Mouse (Mus musculus): Measurements from ENCODE around the gene Psenen.

DNA sequence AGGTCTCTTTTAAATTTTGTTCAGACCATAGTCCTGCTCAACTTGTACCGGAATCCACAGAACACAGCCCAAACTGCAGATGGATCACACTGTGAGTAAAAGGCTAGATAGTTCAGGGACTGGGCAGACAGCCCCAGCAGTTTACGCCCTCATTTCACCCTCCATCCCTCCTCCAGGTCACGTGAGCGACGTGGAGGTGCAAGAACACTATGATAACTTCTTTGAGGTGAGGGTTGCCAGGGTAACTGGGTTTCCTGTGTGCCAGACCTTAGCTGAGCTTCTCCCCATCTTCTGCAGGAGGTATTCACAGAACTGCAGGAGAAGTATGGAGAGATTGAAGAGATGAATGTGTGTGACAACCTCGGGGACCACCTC lies 466 bp upstream of the Psenen start:
- TF ChIP-seq POLR2A (IDR thresholded peaks at IDR 0.05; ENCODE audit: low read depth, low read length) = no peak
- no peak for TF ChIP-seq CTCF (conservative IDR thresholded peaks at IDR 0.05; ENCODE audit: insufficient read depth, insufficient read length, low read depth, low read length)

Measured in kidney, adult 2 months (tissue).